22 mouse cellular contexts compared by ENCODE assay signal in genomic region chr3:121242111-121242936, GRCm38 (mm10). TPM values are rescaled to one million over a fixed set of nuclear protein-coding genes. Genes with fewer than 3 reads are reported as not detected.
DNase-seq lines count a peak whose midpoint lies in the region; ATAC-seq and TF ChIP-seq lines count a peak whose summit lies in the region.
"Had no signal": no experiment of that assay in that cellular context is flagged by ENCODE, and none has a peak within 500 bp of the region (broad histone marks: within the 10 kb centered on the region; RNA-seq: fewer than 3 reads in every experiment).

No protein-coding gene starts in this region.

- no peak for ATAC-seq in liver, postnatal 0 days
- no peak for ATAC-seq in liver, embryonic 11.5 days (replicated peaks; ENCODE audit: low FRiP score)
- 0 out of 2 replicates have a peak, but pooled peaks have one; percentile 55 for ATAC-seq in limb, embryonic 11.5 days (ENCODE audit: insufficient number of reproducible peaks, low FRiP score, low TSS enrichment, low read depth)
- ATAC-seq: CD4-positive, CD25-positive, alpha-beta regulatory T cell, adult 4 months; intestine, postnatal 0 days had no signal

- DNase-seq in liver, postnatal 0 days = peak; percentile 9
- DNase-seq in liver, embryonic 11.5 days (ENCODE audit: low spot score) = no peak
- peak; percentile 56 for DNase-seq in embryonic facial prominence, embryonic 10.5 days (ENCODE audit: low spot score)
- peak; percentile 50 for DNase-seq in limb, embryonic 11.5 days (ENCODE audit: low spot score)
- no peak for DNase-seq in lung, adult 2 months
- DNase-seq in urinary bladder, postnatal 25 days (ENCODE audit: low spot score) = no peak
- no peak for DNase-seq in thymus, postnatal 25 days
- DNase-seq: adrenal gland, adult 8-10 months; cerebellum, adult 2 months; gastrocnemius, postnatal 14 days; heart, postnatal 10 days; layer of hippocampus, postnatal 36 days; lung, postnatal 10 days had no signal

- 57% methylated on average over 9 of the region's 9 CpGs for WGBS in liver, postnatal 0 days (ENCODE audit: insufficient replicate concordance)
- WGBS in liver, embryonic 11.5 days = 55% methylated on average over 9 of the region's 9 CpGs
- WGBS in embryonic facial prominence, embryonic 10.5 days = 54% methylated on average over 9 of the region's 9 CpGs
- WGBS in limb, embryonic 11.5 days = 37% methylated on average over 9 of the region's 9 CpGs
- WGBS in lung, adult 2 months = 66% methylated on average over 9 of the region's 9 CpGs

- H3K4me3 ChIP-seq in liver, postnatal 0 days (ENCODE audit: low read depth, low read length) = no peak overlapping the region
- no peak overlapping the region for H3K4me3 ChIP-seq in liver, embryonic 11.5 days (ENCODE audit: low read depth, low read length)
- no peak overlapping the region for H3K4me3 ChIP-seq in embryonic facial prominence, embryonic 10.5 days
- no peak overlapping the region for H3K4me3 ChIP-seq in limb, embryonic 11.5 days (ENCODE audit: low read depth, low read length)
- no peak overlapping the region for H3K4me3 ChIP-seq in lung, adult 2 months (replicated peaks; ENCODE audit: extremely low read depth, low read depth, low read length)
- H3K4me3 ChIP-seq: heart, embryonic 10.5 days; hindbrain, embryonic 15.5 days; midbrain, embryonic 10.5 days; neural tube, embryonic 12.5 days; stomach, embryonic 15.5 days had no signal

- H3K36me3 ChIP-seq in liver, postnatal 0 days (replicated peaks; ENCODE audit: insufficient read depth, low read length) = no peaks in the 10 kb centered on the region
- H3K36me3 ChIP-seq in liver, embryonic 11.5 days (ENCODE audit: control insufficient read depth, insufficient read depth, low read length) = no peaks in the 10 kb centered on the region
- no peaks in the 10 kb centered on the region for H3K36me3 ChIP-seq in embryonic facial prominence, embryonic 10.5 days (replicated peaks)
- H3K36me3 ChIP-seq in limb, embryonic 11.5 days (ENCODE audit: control insufficient read depth, insufficient read depth, low read length) = no peaks in the 10 kb centered on the region
- H3K36me3 ChIP-seq: heart, embryonic 10.5 days; hindbrain, embryonic 15.5 days; midbrain, embryonic 10.5 days; neural tube, embryonic 12.5 days; stomach, embryonic 15.5 days had no signal

- no peak overlapping the region for H3K9ac ChIP-seq in liver, postnatal 0 days (replicated peaks)
- H3K9ac ChIP-seq in liver, embryonic 11.5 days (ENCODE audit: low read depth, low read length) = no peak overlapping the region
- no peak overlapping the region for H3K9ac ChIP-seq in limb, embryonic 11.5 days (ENCODE audit: low read length)
- H3K9ac ChIP-seq: hindbrain, embryonic 15.5 days; liver, embryonic 14.5 days; neural tube, embryonic 12.5 days; stomach, embryonic 15.5 days had no signal

- no peaks in the 10 kb centered on the region for H3K27me3 ChIP-seq in liver, postnatal 0 days (ENCODE audit: insufficient read depth, low read length)
- no peaks in the 10 kb centered on the region for H3K27me3 ChIP-seq in liver, embryonic 11.5 days (replicated peaks; ENCODE audit: control insufficient read depth, insufficient read depth, low read length)
- no peaks in the 10 kb centered on the region for H3K27me3 ChIP-seq in embryonic facial prominence, embryonic 10.5 days (replicated peaks; ENCODE audit: low read depth, poor library complexity, severe bottlenecking)
- no peaks in the 10 kb centered on the region for H3K27me3 ChIP-seq in limb, embryonic 11.5 days (ENCODE audit: control insufficient read depth, insufficient read depth, low read length)
- H3K27me3 ChIP-seq: hindbrain, embryonic 15.5 days; neural tube, embryonic 12.5 days; stomach, embryonic 15.5 days had no signal

- TF ChIP-seq EP300 in liver, postnatal 0 days (IDR thresholded peaks at IDR 0.05; ENCODE audit: low read depth) = no peak

- no peak for TF ChIP-seq POLR2A in lung, adult 2 months (IDR thresholded peaks at IDR 0.05; ENCODE audit: borderline replicate concordance, extremely low read depth, low read depth, low read length)

- H3K4me2 ChIP-seq in liver, postnatal 0 days (ENCODE audit: low read depth, low read length) = no peak overlapping the region
- H3K4me2 ChIP-seq in liver, embryonic 11.5 days = no peak overlapping the region
- H3K4me2 ChIP-seq in limb, embryonic 11.5 days (ENCODE audit: low read depth, severe bottlenecking) = no peak overlapping the region
- H3K4me2 ChIP-seq: hindbrain, embryonic 15.5 days; neural tube, embryonic 12.5 days; stomach, embryonic 15.5 days had no signal

- no peaks in the 10 kb centered on the region for H3K9me3 ChIP-seq in liver, postnatal 0 days (ENCODE audit: low read length)
- no peaks in the 10 kb centered on the region for H3K9me3 ChIP-seq in liver, embryonic 11.5 days (ENCODE audit: control insufficient read depth, low read length)
- no peaks in the 10 kb centered on the region for H3K9me3 ChIP-seq in embryonic facial prominence, embryonic 10.5 days
- no peaks in the 10 kb centered on the region for H3K9me3 ChIP-seq in limb, embryonic 11.5 days (ENCODE audit: control insufficient read depth, low read length)
- H3K9me3 ChIP-seq: G1E; heart, embryonic 10.5 days; hindbrain, embryonic 15.5 days; midbrain, embryonic 10.5 days; neural tube, embryonic 12.5 days; stomach, embryonic 15.5 days had no signal

- H3K4me1 ChIP-seq in liver, postnatal 0 days (ENCODE audit: insufficient read depth) = no peaks in the 10 kb centered on the region
- H3K4me1 ChIP-seq in liver, embryonic 11.5 days (replicated peaks; ENCODE audit: control insufficient read depth, insufficient read depth, low read length) = peaks cover 13% of the 10 kb centered on the region; the same call in 1 of the 2 replicates
- peaks cover 34% of the 10 kb centered on the region for H3K4me1 ChIP-seq in embryonic facial prominence, embryonic 10.5 days
- peaks cover 23% of the 10 kb centered on the region for H3K4me1 ChIP-seq in limb, embryonic 11.5 days (ENCODE audit: control insufficient read depth, insufficient read depth, low read length)
- no peaks in the 10 kb centered on the region; the same call in 1 of the 2 replicates for H3K4me1 ChIP-seq in lung, adult 2 months (ENCODE audit: control insufficient read depth, insufficient read depth, low read length)
- H3K4me1 ChIP-seq: stomach, embryonic 15.5 days had no signal

- no peak overlapping the region for H3K27ac ChIP-seq in liver, postnatal 0 days (ENCODE audit: low read depth)
- H3K27ac ChIP-seq in liver, embryonic 11.5 days (ENCODE audit: low read depth, low read length) = no peak overlapping the region
- H3K27ac ChIP-seq in embryonic facial prominence, embryonic 10.5 days (replicated peaks) = peak overlapping the region; percentile 71; the same call in 1 of the 2 replicates
- no peak overlapping the region for H3K27ac ChIP-seq in limb, embryonic 11.5 days (replicated peaks; ENCODE audit: low read depth, low read length)
- H3K27ac ChIP-seq: heart, embryonic 10.5 days; hindbrain, embryonic 15.5 days; liver, embryonic 14.5 days; midbrain, embryonic 10.5 days; neural tube, embryonic 12.5 days; stomach, embryonic 15.5 days had no signal

- no peak for TF ChIP-seq CTCF in liver, postnatal 0 days (IDR thresholded peaks at IDR 0.05; ENCODE audit: low read depth)
- no peak for TF ChIP-seq CTCF in lung, adult 2 months (IDR thresholded peaks at IDR 0.05; ENCODE audit: insufficient read depth, low read length)

RNA-seq across cellular contexts. Expression of gene Tmem56, which starts 40.6 kb away (rescaled TPM):
- 21.9 and 24.1 TPM in 2 replicates for polyA plus RNA-seq in liver, postnatal 0 days (2015; fragmentation: Nextera tagmentation; extraction: Ambion mirVana)
- polyA plus RNA-seq in liver, embryonic 11.5 days (2014; fragmentation: Nextera tagmentation; extraction: Ambion mirVana) = 31.2 and 36.9 TPM in 2 replicates
- polyA plus RNA-seq in embryonic facial prominence, embryonic 10.5 days (2016; fragmentation: Nextera tagmentation; extraction: Ambion mirVana) = 0.81 and 0.84 TPM in 2 replicates
- 0.95 and 1.4 TPM in 2 replicates for polyA plus RNA-seq in limb, embryonic 11.5 days (2014; fragmentation: Nextera tagmentation; extraction: Ambion mirVana)
- polyA plus RNA-seq in lung, adult 2 months (2012; rRNA removed) = 2.3 TPM in 2 replicates
- polyA plus RNA-seq: CD4-positive, CD25-positive, alpha-beta regulatory T cell, adult 4 months had no signal

RNA-seq across cellular contexts. Expression of gene Alg14, which starts 49.2 kb away (rescaled TPM):
- polyA plus RNA-seq in liver, postnatal 0 days (2015; fragmentation: Nextera tagmentation; extraction: Ambion mirVana) = 20.1 and 21.3 TPM in 2 replicates
- polyA plus RNA-seq in liver, embryonic 11.5 days (2014; fragmentation: Nextera tagmentation; extraction: Ambion mirVana) = 23.3 and 26.4 TPM in 2 replicates
- polyA plus RNA-seq in embryonic facial prominence, embryonic 10.5 days (2016; fragmentation: Nextera tagmentation; extraction: Ambion mirVana) = 30.7 and 34.3 TPM in 2 replicates
- polyA plus RNA-seq in limb, embryonic 11.5 days (2014; fragmentation: Nextera tagmentation; extraction: Ambion mirVana) = 32.4 and 37.0 TPM in 2 replicates
- polyA plus RNA-seq in lung, adult 2 months (2012; rRNA removed) = 19.6 and 24.5 TPM in 2 replicates

Comparison
In these comparisons a context has a peak if more than half of its experiments do, and no peak if none do; other contexts are left out.
1. DNase-seq: peak in liver, postnatal 0 days (single experiment), embryonic facial prominence, embryonic 10.5 days (single experiment) and limb, embryonic 11.5 days (single experiment); none in liver, embryonic 11.5 days (single experiment), lung, adult 2 months (single experiment), urinary bladder, postnatal 25 days (single experiment) and thymus, postnatal 25 days (single experiment).